Mouse (Mus musculus) midbrain, postnatal 0 days (tissue): ENCODE measurements around the gene Dars2. TPM values are rescaled to one million over a fixed set of nuclear protein-coding genes. Genes with fewer than 3 reads are reported as not detected.

Experiments used
- ATAC-seq: fragments of 200-750 bp; cut with Nextera tagmentation; 2 replicates; pipeline ENCODE4 v1.8.0; 2017; ENCODE audit warnings: moderate number of reproducible peaks, mild to moderate bottlenecking, moderate TSS enrichment, moderate library complexity; ENCODE audit not compliant: low FRiP score
- DNase-seq: peaks from one replicate; pipeline ENCODE4 v3.0.0-alpha.2; 2015; ENCODE audit warnings: low spot score
- H3K27ac ChIP-seq: fragments of 300-500 bp; sonication (generic); 2 replicates; pipeline ENCODE4 v1.5.1; 2014; ENCODE audit warnings: low read depth, mild to moderate bottlenecking, low read length, mixed read lengths
- H3K27me3 ChIP-seq: fragments of 300-500 bp; sonication (generic); 2 replicates; pipeline ENCODE4 v1.6.1; 2014; ENCODE audit warnings: low read length, control low read depth, mixed read lengths; ENCODE audit not compliant: insufficient read depth
- H3K36me3 ChIP-seq: fragments of 300-500 bp; sonication (generic); 2 replicates; pipeline ENCODE4 v1.6.1; 2014; ENCODE audit warnings: low read length, control low read depth, mixed read lengths; ENCODE audit not compliant: insufficient read depth
- H3K4me1 ChIP-seq: fragments of 300-500 bp; sonication (generic); 2 replicates; pipeline ENCODE4 v1.6.1; 2014; ENCODE audit warnings: mild to moderate bottlenecking, control low read depth, antibody characterized with exemption, low read length, mixed read lengths; ENCODE audit not compliant: insufficient read depth
- H3K4me2 ChIP-seq: fragments of 300-500 bp; sonication (generic); 2 replicates; pipeline ENCODE4 v1.6.1; 2014; ENCODE audit warnings: low read depth, mild to moderate bottlenecking, low read length, mixed read lengths; ENCODE audit not compliant: poor library complexity, severe bottlenecking
- H3K4me3 ChIP-seq: fragments of 300-500 bp; sonication (generic); 2 replicates; pipeline ENCODE4 v1.5.1; 2014; ENCODE audit warnings: low read depth, mild to moderate bottlenecking, low read length, moderate library complexity
- H3K9ac ChIP-seq: fragments of 300-500 bp; sonication (generic); replicated peaks from 2 replicates; pipeline ENCODE4 v1.6.1; 2014; ENCODE audit warnings: mild to moderate bottlenecking, low read length, moderate library complexity, mixed read lengths; ENCODE audit not compliant: poor library complexity, severe bottlenecking
- H3K9me3 ChIP-seq: fragments of 300-500 bp; sonication (generic); 2 replicates; pipeline ENCODE4 v1.6.1; 2016; ENCODE audit warnings: low read length, control low read depth
- CTCF ChIP-seq: IDR thresholded peaks from 2 replicates; pipeline ENCODE4 v1.5.1; 2016; ENCODE audit warnings: antibody characterized with exemption, mild to moderate bottlenecking
- WGBS: fragments of 180-500 bp; shearing (Covaris S2); extraction: QIAGEN DNeasy Blood & Tissue Kit; methylation state at CpG from one replicate; pipeline ENCODE4 v1.1.7; 2014; 5-methylcytosine and 5-hydroxymethylcytosine counted together
- polyA plus RNA-seq: library from polyadenylated mRNA; unstranded; fragments of >200 nt; fragmentation: Nextera tagmentation; extraction: Ambion mirVana; gene quantifications from 2 replicates; pipeline ENCODE4 v1.2.1, GENCODE M21; 2015
- total RNA-seq: library from RNA; depleted of rRNA; stranded (reverse); fragments of >200 nt; gene quantifications from 2 replicates; pipeline ENCODE4 v1.2.3, GENCODE M21; 2014

Gene Dars2
- total and polyA plus RNA-seq, 2 experiments from 2014 or later, result 14.6 to 19.6 TPM

GRCm38 (mm10) chr1:161038004-161038403 is 32.5 kb downstream of the Dars2 start:
- Histone ChIP-seq H3K27me3 (no peaks in the 10 kb centered on the region), H3K27ac (no peak overlapping the region), H3K9me3 (no peaks in the 10 kb centered on the region), H3K4me3 (peak overlapping the region; percentile 94), H3K36me3 (peaks cover 12% of the 10 kb centered on the region; the same call in 1 of the 2 replicates), H3K4me2 (peak overlapping the region; percentile 82; the same call in 1 of the 2 replicates), H3K4me1 (peaks cover 3% of the 10 kb centered on the region; the same call in 1 of the 2 replicates), H3K9ac (0 out of 2 replicates have a peak overlapping the region, but pooled peaks have one; percentile 29)
- no peak for DNase-seq
- WGBS, result 36% methylated on average over 3 of the region's 3 CpGs
- no peak for TF ChIP-seq CTCF
- ATAC-seq, result no peak

GRCm38 (mm10) chr1:161037599-161037998 is 32.9 kb downstream of the Dars2 start:
- TF ChIP-seq CTCF, result no peak
- Histone ChIP-seq H3K9ac (0 out of 2 replicates have a peak overlapping the region, but pooled peaks have one; percentile 29), H3K36me3 (peaks cover 12% of the 10 kb centered on the region; the same call in 1 of the 2 replicates), H3K4me1 (peaks cover 3% of the 10 kb centered on the region; the same call in 1 of the 2 replicates), H3K27ac (no peak overlapping the region), H3K4me3 (peak overlapping the region; percentile 94), H3K27me3 (no peaks in the 10 kb centered on the region), H3K4me2 (peak overlapping the region; percentile 82), H3K9me3 (no peaks in the 10 kb centered on the region)
- ATAC-seq (no peak), DNase-seq (no peak)
- 21% methylated on average over 3 of the region's 3 CpGs for WGBS

- DNase-seq, result no peak
- H3K4me2 ChIP-seq, result peak overlapping the region; percentile 82
- peak overlapping the region; percentile 94 for H3K4me3 ChIP-seq
- H3K4me1 ChIP-seq, result peaks cover 3% of the 10 kb centered on the region; the same call in 1 of the 2 replicates
- WGBS, result 4% methylated on average over 1 of the region's 1 CpGs
- no peaks in the 10 kb centered on the region for H3K27me3 ChIP-seq
- ATAC-seq, result no peak
- 0 out of 2 replicates have a peak overlapping the region, but pooled peaks have one; percentile 86 for H3K27ac ChIP-seq
- H3K9me3 ChIP-seq, result no peaks in the 10 kb centered on the region
- H3K36me3 ChIP-seq, result peaks cover 17% of the 10 kb centered on the region; the same call in 1 of the 2 replicates
- peak overlapping the region; percentile 90 for H3K9ac ChIP-seq
- TF ChIP-seq CTCF, result no peak
Measured at GRCm38 (mm10) chr1:161037026-161037425, 33.4 kb downstream of the Dars2 start.

- H3K4me2 ChIP-seq, result peak overlapping the region; percentile 82
- H3K27ac ChIP-seq, result peak overlapping the region; percentile 86
- H3K9me3 ChIP-seq, result no peaks in the 10 kb centered on the region
- H3K4me1 ChIP-seq, result peaks cover 3% of the 10 kb centered on the region; the same call in 1 of the 2 replicates
- peak overlapping the region; percentile 94 for H3K4me3 ChIP-seq
- DNase-seq, result peak; percentile 37
- H3K9ac ChIP-seq, result peak overlapping the region; percentile 90
- H3K27me3 ChIP-seq, result no peaks in the 10 kb centered on the region
- H3K36me3 ChIP-seq, result peaks cover 19% of the 10 kb centered on the region; the same call in 1 of the 2 replicates
- no peak for TF ChIP-seq CTCF
- no peak for ATAC-seq
- WGBS, result under 1% methylated on average over 5 of the region's 5 CpGs
Measured at GRCm38 (mm10) chr1:161036411-161036841, 34.0 kb downstream of the Dars2 start.

- peak overlapping the region; percentile 94 for H3K4me3 ChIP-seq
- H3K36me3 ChIP-seq, result peaks cover 21% of the 10 kb centered on the region; the same call in 1 of the 2 replicates
- 1% methylated on average over 6 of the region's 6 CpGs for WGBS
Measured at GRCm38 (mm10) chr1:161035786-161036404, 34.6 kb downstream of the Dars2 start.

GRCm38 (mm10) chr1:161035281-161035785 is 35.1 kb downstream of the Dars2 start:
- peaks cover 3% of the 10 kb centered on the region; the same call in 1 of the 2 replicates for H3K4me1 ChIP-seq
- H3K9ac ChIP-seq, result peak overlapping the region; percentile 90
- peaks cover 18% of the 10 kb centered on the region; the same call in 1 of the 2 replicates for H3K36me3 ChIP-seq
- no peaks in the 10 kb centered on the region for H3K9me3 ChIP-seq
- peak overlapping the region; percentile 94 for H3K4me3 ChIP-seq
- WGBS, result under 1% methylated on average over 14 of the region's 14 CpGs
- no peaks in the 10 kb centered on the region for H3K27me3 ChIP-seq
- no peak for TF ChIP-seq CTCF
- peak overlapping the region; percentile 86 for H3K27ac ChIP-seq
- ATAC-seq, result peak; percentile 67
- H3K4me2 ChIP-seq, result peak overlapping the region; percentile 82
- DNase-seq, result peak; percentile 70

More at GRCm38 (mm10) chr1:161035786-161036404, 34.6 kb downstream of the Dars2 start:
- H3K4me1 ChIP-seq, result peaks cover 3% of the 10 kb centered on the region; the same call in 1 of the 2 replicates
- ATAC-seq (no peak), DNase-seq (peak; percentile 25)
- no peaks in the 10 kb centered on the region for H3K9me3 ChIP-seq
- no peak for TF ChIP-seq CTCF
- peak overlapping the region; percentile 82 for H3K4me2 ChIP-seq
- peak overlapping the region; percentile 90 for H3K9ac ChIP-seq
- H3K27me3 ChIP-seq, result no peaks in the 10 kb centered on the region
- peak overlapping the region; percentile 86 for H3K27ac ChIP-seq
